Mouse (Mus musculus): Measurements from ENCODE around the gene Pnmt. TPM values are rescaled to one million over a fixed set of nuclear protein-coding genes. Genes with fewer than 3 reads are reported as not detected.

Gene Pnmt
- polyA plus RNA-seq, 1 experiment from 2014 or later, result 0.49 TPM

DNA sequence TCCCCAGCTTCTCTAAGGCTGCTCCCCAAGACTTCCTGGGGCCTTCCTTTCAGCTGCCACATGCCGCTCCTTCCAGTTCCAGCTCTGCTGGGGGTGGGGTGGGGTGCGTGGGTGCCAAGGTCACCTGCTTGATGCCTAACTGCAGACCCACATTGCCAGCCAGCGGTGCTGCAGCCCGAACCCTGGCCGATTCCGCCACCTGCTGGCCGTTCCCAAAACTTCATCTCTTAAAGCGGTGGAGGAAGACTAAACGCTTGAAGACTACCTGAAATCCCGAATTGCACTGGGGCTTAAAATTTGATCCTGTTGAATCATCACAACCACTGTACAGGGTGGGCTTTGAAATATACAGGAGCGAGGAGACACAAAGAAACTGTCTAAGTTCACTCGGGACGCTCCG is 41.0 kb upstream of the Pnmt start:
- H3K9me3 ChIP-seq (ENCODE audit: control insufficient read depth, low read length), result no peaks in the 10 kb centered on the region
- no peaks in the 10 kb centered on the region for H3K36me3 ChIP-seq (ENCODE audit: control insufficient read depth, insufficient read depth, low read length)
- peaks cover 73% of the 10 kb centered on the region for H3K27me3 ChIP-seq (replicated peaks; ENCODE audit: control insufficient read depth, insufficient read depth, low read length)
- under 1% methylated on average over 14 of the region's 14 CpGs for WGBS
- peak overlapping the region; percentile 46 for H3K4me2 ChIP-seq (ENCODE audit: low read depth, low read length)
- ATAC-seq (ENCODE audit: low read depth) (no peak), DNase-seq (ENCODE audit: low spot score) (no peak)
- H3K9ac ChIP-seq (ENCODE audit: low read depth, low read length), result no peak overlapping the region
- H3K4me1 ChIP-seq (ENCODE audit: control insufficient read depth, insufficient read depth, low read length), result peaks cover 9% of the 10 kb centered on the region; the same call in 1 of the 2 replicates
- H3K4me3 ChIP-seq (ENCODE audit: low read depth, low read length), result 0 out of 2 replicates have a peak overlapping the region, but pooled peaks have one; percentile 14
- no peak overlapping the region for H3K27ac ChIP-seq (replicated peaks; ENCODE audit: low read depth, low read length)

DNA sequence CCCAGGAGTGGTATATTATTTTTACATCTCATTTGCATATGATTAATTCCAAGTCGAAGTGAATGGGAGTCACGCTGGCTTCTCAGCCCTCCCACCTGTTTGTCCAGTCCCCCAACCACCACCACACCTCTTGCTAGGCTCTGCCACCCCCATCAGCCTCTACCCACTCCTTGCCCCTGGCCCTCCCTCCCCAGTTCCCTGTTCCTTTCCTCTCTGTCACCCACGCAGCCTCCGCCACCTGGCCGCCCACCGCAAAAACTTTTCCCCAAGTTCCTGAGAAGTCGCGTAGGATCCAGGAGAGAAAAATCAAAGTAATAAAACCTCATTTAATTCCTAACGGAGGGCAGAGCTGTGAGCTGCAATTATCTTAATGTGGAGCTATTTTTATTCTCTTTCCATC is 40.1 kb upstream of the Pnmt start:
- H3K36me3 ChIP-seq (ENCODE audit: control insufficient read depth, insufficient read depth, low read length), result no peaks in the 10 kb centered on the region
- peaks cover 9% of the 10 kb centered on the region; the same call in 1 of the 2 replicates for H3K4me1 ChIP-seq (ENCODE audit: control insufficient read depth, insufficient read depth, low read length)
- peaks cover 75% of the 10 kb centered on the region for H3K27me3 ChIP-seq (replicated peaks; ENCODE audit: control insufficient read depth, insufficient read depth, low read length)
- H3K4me2 ChIP-seq (ENCODE audit: low read depth, low read length), result no peak overlapping the region
- H3K9me3 ChIP-seq (ENCODE audit: control insufficient read depth, low read length), result no peaks in the 10 kb centered on the region
- no peak overlapping the region for H3K27ac ChIP-seq (replicated peaks; ENCODE audit: low read depth, low read length)
- DNase-seq (ENCODE audit: low spot score) (no peak), ATAC-seq (ENCODE audit: low read depth) (no peak)
- no peak overlapping the region for H3K4me3 ChIP-seq (ENCODE audit: low read depth, low read length)
- WGBS, result 13% methylated on average over 9 of the region's 9 CpGs
- H3K9ac ChIP-seq (ENCODE audit: low read depth, low read length), result no peak overlapping the region

DNA sequence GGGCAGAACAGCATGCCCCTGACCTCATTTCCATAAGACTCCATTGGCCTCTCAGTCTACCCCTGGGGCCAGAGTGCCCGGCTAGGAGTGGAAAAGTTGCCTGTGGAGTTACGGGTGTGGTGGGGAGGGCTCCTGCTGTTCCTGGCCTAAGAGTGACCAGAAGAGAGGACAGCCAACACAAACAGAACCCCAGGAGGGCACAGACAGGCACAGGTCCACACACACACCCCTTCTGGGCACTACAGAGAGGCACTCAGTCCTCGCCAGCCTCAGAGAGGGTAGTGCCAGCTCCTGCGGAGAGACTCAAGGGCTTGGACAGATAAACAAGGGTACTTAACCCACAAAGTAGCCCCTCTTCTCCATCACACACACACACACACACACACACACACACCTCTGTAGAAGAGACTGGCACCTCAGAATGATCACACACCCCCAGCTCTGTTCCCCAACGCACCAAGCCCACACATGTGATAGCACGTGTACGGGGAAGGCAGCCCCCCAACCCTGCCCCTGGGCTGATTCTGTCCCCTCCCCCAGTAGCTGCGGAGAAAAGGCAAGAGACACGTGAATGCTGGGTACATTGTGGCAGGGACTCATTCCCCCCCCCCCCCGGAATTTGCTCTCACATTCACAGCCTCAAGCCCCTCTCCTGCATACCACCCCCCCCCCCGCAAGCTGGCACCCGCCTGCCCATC is 38.7 kb upstream of the Pnmt start:
- peaks cover 73% of the 10 kb centered on the region for H3K27me3 ChIP-seq (replicated peaks; ENCODE audit: control insufficient read depth, insufficient read depth, low read length)
- no peak overlapping the region for H3K27ac ChIP-seq (replicated peaks; ENCODE audit: low read depth, low read length)
- H3K4me1 ChIP-seq (ENCODE audit: control insufficient read depth, insufficient read depth, low read length), result peaks cover 4% of the 10 kb centered on the region; the same call in 1 of the 2 replicates
- H3K4me2 ChIP-seq (ENCODE audit: low read depth, low read length), result peak overlapping the region; percentile 91; the same call in 1 of the 2 replicates
- H3K36me3 ChIP-seq (ENCODE audit: control insufficient read depth, insufficient read depth, low read length), result no peaks in the 10 kb centered on the region
- no peak for DNase-seq (ENCODE audit: low spot score)
- no peaks in the 10 kb centered on the region for H3K9me3 ChIP-seq (ENCODE audit: control insufficient read depth, low read length)
- no peak overlapping the region for H3K9ac ChIP-seq (ENCODE audit: low read depth, low read length)
- 6% methylated on average over 8 of the region's 12 CpGs for WGBS
- no peak for ATAC-seq (ENCODE audit: low read depth)
- peak overlapping the region; percentile 50; the same call in 1 of the 2 replicates for H3K4me3 ChIP-seq (ENCODE audit: low read depth, low read length)

DNA sequence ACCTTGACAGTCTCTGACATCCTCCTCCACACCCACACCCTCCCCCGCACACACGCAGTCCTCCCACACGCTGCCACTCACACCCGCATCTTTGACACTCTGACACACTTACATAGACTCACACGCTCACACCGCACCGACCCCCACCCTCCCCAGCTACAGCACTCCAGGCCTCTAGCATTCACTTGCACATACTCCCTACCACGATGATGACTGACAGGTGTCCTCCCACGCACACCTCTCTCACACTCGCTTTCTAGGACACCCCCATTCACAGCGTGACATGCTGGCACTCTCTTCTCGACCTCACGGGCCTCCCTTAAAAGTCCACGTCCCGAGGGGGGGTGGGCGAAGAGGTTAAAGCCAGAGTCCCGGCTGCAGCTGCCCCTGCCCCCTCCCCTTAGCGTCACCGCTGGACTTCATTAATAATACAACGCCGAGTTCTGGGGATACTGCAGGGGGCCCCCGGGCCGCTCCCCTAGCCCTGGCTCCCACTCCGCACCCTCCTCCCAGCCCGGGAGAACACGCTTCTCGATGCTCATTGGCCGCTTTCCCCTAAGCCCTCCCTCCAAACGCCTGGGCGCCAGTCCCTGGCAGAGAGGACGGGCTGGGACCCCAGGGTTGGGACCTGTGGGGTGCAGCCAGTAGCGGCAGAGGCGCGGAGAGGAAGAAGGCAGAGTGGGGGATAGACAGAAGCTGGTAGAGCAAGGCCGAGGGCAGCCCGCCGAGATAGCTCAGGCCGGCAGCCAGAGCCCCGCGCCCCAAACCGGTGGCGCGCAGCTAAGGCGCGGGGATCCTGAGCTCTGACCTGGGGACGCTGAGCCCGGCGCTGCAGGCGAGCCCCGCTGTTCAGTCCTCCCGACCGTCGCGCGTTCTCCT is 37.9 kb upstream of the Pnmt start, which contains the start of gene Ppp1r1b:
Gene Ppp1r1b (plus strand): TSS at position 322 of the 879 bp plus-strand sequence.
- Histone ChIP-seq H3K36me3 (ENCODE audit: control insufficient read depth, insufficient read depth, low read length) (no peaks in the 10 kb centered on the region), H3K4me2 (ENCODE audit: low read depth, low read length) (peak within 1 kb of the TSS; percentile 91), H3K4me1 (ENCODE audit: control insufficient read depth, insufficient read depth, low read length) (peaks cover 4% of the 10 kb centered on the region; the same call in 1 of the 2 replicates), H3K4me3 (ENCODE audit: low read depth, low read length) (peak within 1 kb of the TSS; percentile 50), H3K27me3 (replicated peaks; ENCODE audit: control insufficient read depth, insufficient read depth, low read length) (peaks cover 80% of the 10 kb centered on the region), H3K9me3 (ENCODE audit: control insufficient read depth, low read length) (no peaks in the 10 kb centered on the region), H3K9ac (ENCODE audit: low read depth, low read length) (peak within 1 kb of the TSS; percentile 56), H3K27ac (replicated peaks; ENCODE audit: low read depth, low read length) (no peak within 1 kb of the TSS)
- DNase-seq (ENCODE audit: low spot score) (peak; percentile 52), ATAC-seq (ENCODE audit: low read depth) (peak; percentile 66; the same call in 1 of the 2 replicates)
- WGBS, result 0% methylated on average over 40 of the region's 55 CpGs

DNA sequence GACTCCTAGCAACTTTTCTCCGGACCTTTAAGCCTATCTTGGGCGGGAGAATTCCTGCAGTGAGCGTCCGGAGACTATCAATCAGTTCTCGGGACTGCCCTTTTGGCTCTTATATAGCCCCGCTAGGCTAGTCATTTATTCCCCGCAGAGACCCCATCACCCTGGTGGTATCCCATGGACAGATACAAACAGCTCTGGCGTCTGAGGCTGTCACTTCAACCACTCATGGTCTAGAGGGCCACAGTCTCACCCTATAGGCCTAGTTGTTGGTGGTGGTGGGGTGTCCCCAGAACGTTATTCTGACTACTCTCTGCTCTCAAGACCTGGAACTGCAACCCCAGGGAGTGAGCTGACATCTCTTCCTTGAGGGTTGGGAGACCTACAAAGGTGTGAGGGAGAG is 36.9 kb upstream of the Pnmt start:
- Histone ChIP-seq H3K4me1 (ENCODE audit: control insufficient read depth, insufficient read depth, low read length) (peaks cover 4% of the 10 kb centered on the region; the same call in 1 of the 2 replicates), H3K27ac (replicated peaks; ENCODE audit: low read depth, low read length) (no peak overlapping the region), H3K27me3 (replicated peaks; ENCODE audit: control insufficient read depth, insufficient read depth, low read length) (peaks cover 87% of the 10 kb centered on the region), H3K36me3 (ENCODE audit: control insufficient read depth, insufficient read depth, low read length) (no peaks in the 10 kb centered on the region), H3K9me3 (ENCODE audit: control insufficient read depth, low read length) (no peaks in the 10 kb centered on the region), H3K9ac (ENCODE audit: low read depth, low read length) (peak overlapping the region; percentile 56; the same call in 1 of the 2 replicates), H3K4me3 (ENCODE audit: low read depth, low read length) (peak overlapping the region; percentile 50; the same call in 1 of the 2 replicates), H3K4me2 (ENCODE audit: low read depth, low read length) (peak overlapping the region; percentile 91; the same call in 1 of the 2 replicates)
- 4% methylated on average over 9 of the region's 9 CpGs for WGBS
- ATAC-seq (ENCODE audit: low read depth) (no peak), DNase-seq (ENCODE audit: low spot score) (no peak)

DNA sequence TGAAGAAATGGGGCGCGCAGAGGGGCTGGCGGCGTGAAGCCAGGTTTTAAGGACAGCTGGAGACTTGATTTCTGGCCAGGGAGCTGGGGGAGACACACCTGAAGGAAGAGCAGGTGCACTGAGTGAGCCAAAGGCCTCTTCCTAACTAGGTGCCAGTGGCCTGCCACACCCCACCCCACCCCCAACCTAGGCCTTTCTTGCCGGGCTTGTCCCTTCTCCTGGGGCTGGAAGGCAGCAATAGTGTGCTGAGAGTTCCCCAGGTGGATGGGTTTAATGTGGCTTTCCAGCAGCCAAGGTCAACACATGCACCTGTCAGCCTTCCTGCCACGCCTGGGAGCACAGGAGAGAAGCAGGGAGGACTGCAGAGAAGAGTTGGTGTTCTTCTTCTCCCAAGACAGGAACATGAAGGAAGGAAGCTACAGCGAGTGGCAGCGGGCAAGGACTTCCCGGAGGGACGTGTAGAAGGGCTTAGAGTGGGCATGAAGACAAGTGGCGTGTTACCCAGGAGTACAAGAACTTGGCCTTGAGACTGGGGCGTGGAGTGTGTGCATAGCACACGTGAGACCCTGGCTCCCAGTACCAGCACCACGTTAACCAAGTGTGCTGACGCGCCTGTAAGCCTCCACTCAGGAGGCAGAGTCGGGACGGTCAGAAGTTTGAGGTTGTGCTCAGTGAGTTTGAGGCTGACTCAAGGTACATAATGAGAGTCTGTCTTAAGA is 33.8 kb upstream of the Pnmt start:
- WGBS, result 73% methylated on average over 18 of the region's 18 CpGs
- Histone ChIP-seq H3K9ac (ENCODE audit: low read depth, low read length) (no peak overlapping the region), H3K36me3 (ENCODE audit: control insufficient read depth, insufficient read depth, low read length) (no peaks in the 10 kb centered on the region), H3K4me1 (ENCODE audit: control insufficient read depth, insufficient read depth, low read length) (peaks cover 4% of the 10 kb centered on the region; the same call in 1 of the 2 replicates), H3K9me3 (ENCODE audit: control insufficient read depth, low read length) (no peaks in the 10 kb centered on the region), H3K4me2 (ENCODE audit: low read depth, low read length) (no peak overlapping the region), H3K4me3 (ENCODE audit: low read depth, low read length) (no peak overlapping the region), H3K27ac (replicated peaks; ENCODE audit: low read depth, low read length) (no peak overlapping the region), H3K27me3 (replicated peaks; ENCODE audit: control insufficient read depth, insufficient read depth, low read length) (peaks cover 70% of the 10 kb centered on the region)
- no peak for ATAC-seq (ENCODE audit: low read depth)
- no peak for DNase-seq (ENCODE audit: low spot score)

DNA sequence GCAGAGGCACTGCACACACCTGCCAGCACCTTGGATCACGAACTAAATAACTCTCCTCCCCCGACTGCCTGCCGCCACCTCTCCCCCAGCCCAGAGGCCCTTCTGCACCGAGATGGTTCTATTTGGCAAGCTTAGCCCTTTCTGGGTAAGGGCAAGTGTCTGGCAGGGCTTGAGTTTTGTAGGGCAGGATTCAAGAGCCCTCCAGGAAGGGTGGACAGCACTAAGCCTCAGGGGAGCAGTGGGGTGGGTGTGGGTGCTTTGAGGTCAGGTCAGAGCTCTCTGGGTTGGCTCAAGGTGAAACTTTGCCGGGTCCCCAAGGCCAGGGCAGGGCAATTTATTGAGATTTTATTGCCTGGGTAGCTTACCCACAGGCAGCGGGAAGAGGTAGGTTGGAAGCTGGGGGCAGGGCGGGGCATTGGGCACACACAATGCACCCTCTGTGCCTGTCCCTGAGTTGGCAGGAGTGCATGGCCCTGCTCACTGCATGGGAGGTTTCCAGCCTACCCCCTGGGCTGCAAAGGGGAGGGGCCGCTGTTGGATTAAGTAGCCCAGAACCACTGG is 32.5 kb upstream of the Pnmt start:
- WGBS, result 40% methylated on average over 7 of the region's 8 CpGs
- Histone ChIP-seq H3K9ac (ENCODE audit: low read depth, low read length) (0 out of 2 replicates have a peak overlapping the region, but pooled peaks have one; percentile 30), H3K36me3 (ENCODE audit: control insufficient read depth, insufficient read depth, low read length) (no peaks in the 10 kb centered on the region), H3K27me3 (replicated peaks; ENCODE audit: control insufficient read depth, insufficient read depth, low read length) (peaks cover 57% of the 10 kb centered on the region), H3K9me3 (ENCODE audit: control insufficient read depth, low read length) (no peaks in the 10 kb centered on the region), H3K4me3 (ENCODE audit: low read depth, low read length) (no peak overlapping the region), H3K4me1 (ENCODE audit: control insufficient read depth, insufficient read depth, low read length) (peaks cover 4% of the 10 kb centered on the region; the same call in 1 of the 2 replicates), H3K4me2 (ENCODE audit: low read depth, low read length) (no peak overlapping the region), H3K27ac (replicated peaks; ENCODE audit: low read depth, low read length) (no peak overlapping the region)
- DNase-seq (ENCODE audit: low spot score) (no peak), ATAC-seq (ENCODE audit: low read depth) (no peak)

DNA sequence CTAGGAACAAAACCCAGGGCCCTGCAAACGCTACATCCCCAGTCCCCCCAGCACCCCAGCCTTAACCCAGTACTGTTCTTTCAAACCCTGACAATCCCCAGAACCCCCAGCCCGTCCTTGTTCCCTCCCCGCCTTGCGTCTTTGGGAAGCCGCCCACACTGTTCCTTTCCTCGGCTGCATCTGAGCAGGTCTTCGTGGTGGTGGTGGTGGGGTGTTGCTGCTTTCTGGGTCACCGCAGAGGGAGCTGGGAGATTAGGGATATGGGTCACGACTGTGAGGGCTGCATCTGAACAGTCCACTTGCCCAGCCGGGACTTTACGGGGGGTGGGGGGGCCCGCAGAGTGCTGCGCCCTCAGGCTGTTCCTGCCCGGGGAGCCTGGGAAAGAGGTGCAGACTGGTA is 31.8 kb upstream of the Pnmt start:
- Histone ChIP-seq H3K9me3 (ENCODE audit: control insufficient read depth, low read length) (no peaks in the 10 kb centered on the region), H3K27me3 (replicated peaks; ENCODE audit: control insufficient read depth, insufficient read depth, low read length) (peaks cover 50% of the 10 kb centered on the region), H3K4me1 (ENCODE audit: control insufficient read depth, insufficient read depth, low read length) (peaks cover 8% of the 10 kb centered on the region; the same call in 1 of the 2 replicates), H3K9ac (ENCODE audit: low read depth, low read length) (0 out of 2 replicates have a peak overlapping the region, but pooled peaks have one; percentile 30), H3K4me2 (ENCODE audit: low read depth, low read length) (no peak overlapping the region), H3K27ac (replicated peaks; ENCODE audit: low read depth, low read length) (no peak overlapping the region), H3K4me3 (ENCODE audit: low read depth, low read length) (no peak overlapping the region), H3K36me3 (ENCODE audit: control insufficient read depth, insufficient read depth, low read length) (no peaks in the 10 kb centered on the region)
- no peak for ATAC-seq (ENCODE audit: low read depth)
- DNase-seq (ENCODE audit: low spot score), result no peak
- WGBS, result 56% methylated on average over 14 of the region's 14 CpGs

All from embryonic facial prominence, embryonic 14.5 days (tissue).